Mouse (Mus musculus): ENCODE data around the gene Cebpg. TPM values are rescaled to one million over a fixed set of nuclear protein-coding genes. Genes with fewer than 3 reads are reported as not detected.

The Cebpg gene
- polyA plus RNA-seq, 2 experiments: 9.2 to 14.7 TPM

GRCm38 (mm10) chr7:35054286-35054685, 2.1 kb downstream of the Cebpg start:
- Histone ChIP-seq H3K4me3 (ENCODE audit: insufficient read depth in 1 of 2, low read depth in 2 of 2, low read length in 2 of 2) (peak overlapping the region in 1 of 2 experiments; percentile 91; a peak in 2 of 4 replicates), H3K4me2 (ENCODE audit: low read depth) (peak overlapping the region; percentile 77), H3K9me3 (ENCODE audit: control insufficient read depth, low read length) (no peaks in the 10 kb centered on the region), H3K4me1 (replicated peaks; ENCODE audit: control insufficient read depth in 2 of 2, insufficient read depth in 2 of 2, low read length in 1 of 2) (peaks cover 13 to 16% of the 10 kb centered on the region in 2 experiments), H3K36me3 (replicated peaks; ENCODE audit: control insufficient read depth, insufficient read depth, low read depth) (peaks cover 13% of the 10 kb centered on the region), H3K27ac (no peak overlapping the region), H3K27me3 (ENCODE audit: control insufficient read depth, insufficient read depth, low read length) (no peaks in the 10 kb centered on the region), H3K9ac (replicated peaks) (0 out of 2 replicates have a peak overlapping the region, but pooled peaks have one; percentile 5)
- ATAC-seq (ENCODE audit: insufficient read depth): no peak
- WGBS (ENCODE audit: insufficient replicate concordance): 91% methylated on average over 1 of the region's 1 CpGs
- no peak for TF ChIP-seq CTCF (IDR thresholded peaks at IDR 0.05; ENCODE audit: low read depth)
- TF ChIP-seq EP300 (IDR thresholded peaks at IDR 0.05; ENCODE audit: low read depth): no peak
- DNase-seq (ENCODE audit: low read depth in 3 of 3, low spot score in 3 of 3): no peak

- ATAC-seq (ENCODE audit: insufficient read depth) (no peak), DNase-seq (ENCODE audit: low read depth in 3 of 3, low spot score in 3 of 3) (no peak)
- no peak overlapping the region for H3K27ac ChIP-seq
- H3K27me3 ChIP-seq (ENCODE audit: control insufficient read depth, insufficient read depth, low read length): no peaks in the 10 kb centered on the region
- H3K4me1 ChIP-seq (replicated peaks; ENCODE audit: control insufficient read depth in 2 of 2, insufficient read depth in 2 of 2, low read length in 1 of 2): peaks cover 13 to 16% of the 10 kb centered on the region in 2 experiments
- no peaks in the 10 kb centered on the region for H3K9me3 ChIP-seq (ENCODE audit: control insufficient read depth, low read length)
- H3K4me3 ChIP-seq (ENCODE audit: insufficient read depth in 1 of 2, low read depth in 2 of 2, low read length in 2 of 2): no peak overlapping the region
- no peak for TF ChIP-seq EP300 (IDR thresholded peaks at IDR 0.05; ENCODE audit: low read depth)
- TF ChIP-seq CTCF (IDR thresholded peaks at IDR 0.05; ENCODE audit: low read depth): no peak
- H3K9ac ChIP-seq (replicated peaks): no peak overlapping the region
- H3K36me3 ChIP-seq (replicated peaks; ENCODE audit: control insufficient read depth, insufficient read depth, low read depth): peaks cover 20% of the 10 kb centered on the region
- H3K4me2 ChIP-seq (ENCODE audit: low read depth): no peak overlapping the region
- 74% methylated on average over 3 of the region's 3 CpGs for WGBS (ENCODE audit: insufficient replicate concordance)
These were observed 3.2 kb downstream of the Cebpg start for GRCm38 (mm10) chr7:35053161-35053560.

- TF ChIP-seq CTCF (IDR thresholded peaks at IDR 0.05; ENCODE audit: low read depth) (no peak), EP300 (IDR thresholded peaks at IDR 0.05; ENCODE audit: low read depth) (no peak)
- DNase-seq (ENCODE audit: low read depth in 3 of 3, low spot score in 3 of 3): no peak
- Histone ChIP-seq H3K27ac (no peak overlapping the region), H3K36me3 (replicated peaks; ENCODE audit: control insufficient read depth, insufficient read depth, low read depth) (peaks cover 46% of the 10 kb centered on the region), H3K4me2 (ENCODE audit: low read depth) (no peak overlapping the region), H3K9ac (replicated peaks) (no peak overlapping the region), H3K4me3 (ENCODE audit: insufficient read depth in 1 of 2, low read depth in 2 of 2, low read length in 2 of 2) (no peak overlapping the region), H3K9me3 (ENCODE audit: control insufficient read depth, low read length) (no peaks in the 10 kb centered on the region), H3K27me3 (ENCODE audit: control insufficient read depth, insufficient read depth, low read length) (no peaks in the 10 kb centered on the region), H3K4me1 (replicated peaks; ENCODE audit: control insufficient read depth in 2 of 2, insufficient read depth in 2 of 2, low read length in 1 of 2) (peaks cover 6 to 13% of the 10 kb centered on the region in 2 experiments)
- ATAC-seq (ENCODE audit: insufficient read depth): no peak
- 92% methylated on average over 12 of the region's 12 CpGs for WGBS (ENCODE audit: insufficient replicate concordance)
These were observed 5.8 kb downstream of the Cebpg start for GRCm38 (mm10) chr7:35050540-35050939.

GRCm38 (mm10) chr7:35046091-35046490, 10.3 kb downstream of the Cebpg start:
- Histone ChIP-seq H3K27me3 (ENCODE audit: control insufficient read depth, insufficient read depth, low read length) (no peaks in the 10 kb centered on the region), H3K9ac (replicated peaks) (no peak overlapping the region), H3K27ac (no peak overlapping the region), H3K4me3 (ENCODE audit: insufficient read depth in 1 of 2, low read depth in 2 of 2, low read length in 2 of 2) (no peak overlapping the region), H3K4me1 (replicated peaks; ENCODE audit: control insufficient read depth in 2 of 2, insufficient read depth in 2 of 2, low read length in 1 of 2) (peaks cover 0 to 5% of the 10 kb centered on the region in 2 experiments; a peak in 2 of 4 replicates), H3K9me3 (ENCODE audit: control insufficient read depth, low read length) (no peaks in the 10 kb centered on the region), H3K36me3 (replicated peaks; ENCODE audit: control insufficient read depth, insufficient read depth, low read depth) (peaks cover 68% of the 10 kb centered on the region), H3K4me2 (ENCODE audit: low read depth) (no peak overlapping the region)
- DNase-seq (ENCODE audit: low read depth in 3 of 3, low spot score in 3 of 3): no peak
- TF ChIP-seq EP300 (IDR thresholded peaks at IDR 0.05; ENCODE audit: low read depth) (0 out of 2 replicates have a peak, but pooled peaks have one; percentile 13), CTCF (IDR thresholded peaks at IDR 0.05; ENCODE audit: low read depth) (no peak)
- 54% methylated on average over 4 of the region's 4 CpGs for WGBS (ENCODE audit: insufficient replicate concordance)
- ATAC-seq (ENCODE audit: insufficient read depth): no peak

- H3K9me3 ChIP-seq (ENCODE audit: control insufficient read depth, low read length): no peaks in the 10 kb centered on the region
- H3K4me1 ChIP-seq (replicated peaks; ENCODE audit: control insufficient read depth in 2 of 2, insufficient read depth in 2 of 2, low read length in 1 of 2): peaks cover 0 to 5% of the 10 kb centered on the region in 2 experiments; a peak in 2 of 4 replicates
- no peaks in the 10 kb centered on the region for H3K27me3 ChIP-seq (ENCODE audit: control insufficient read depth, insufficient read depth, low read length)
- no peak overlapping the region for H3K4me2 ChIP-seq (ENCODE audit: low read depth)
- H3K4me3 ChIP-seq (ENCODE audit: insufficient read depth in 1 of 2, low read depth in 2 of 2, low read length in 2 of 2): no peak overlapping the region
- no peak for ATAC-seq (ENCODE audit: insufficient read depth)
- no peak for DNase-seq (ENCODE audit: low read depth in 3 of 3, low spot score in 3 of 3)
- peaks cover 60% of the 10 kb centered on the region for H3K36me3 ChIP-seq (replicated peaks; ENCODE audit: control insufficient read depth, insufficient read depth, low read depth)
- 93% methylated on average over 2 of the region's 2 CpGs for WGBS (ENCODE audit: insufficient replicate concordance)
- no peak for TF ChIP-seq CTCF (IDR thresholded peaks at IDR 0.05; ENCODE audit: low read depth)
- TF ChIP-seq EP300 (IDR thresholded peaks at IDR 0.05; ENCODE audit: low read depth): no peak
- no peak overlapping the region for H3K9ac ChIP-seq (replicated peaks)
- no peak overlapping the region for H3K27ac ChIP-seq
These were observed 11.7 kb downstream of the Cebpg start for GRCm38 (mm10) chr7:35044719-35045118.

Data from liver, embryonic 14.5 days (tissue).